Mouse (Mus musculus) heart, postnatal 0 days (tissue): ENCODE measurements around the gene Nt5dc3. TPM values are rescaled to one million over a fixed set of nuclear protein-coding genes. Genes with fewer than 3 reads are reported as not detected.

Experiments
- ATAC-seq: fragments of 200-750 bp; cut with Nextera tagmentation; 2 replicates; pipeline ENCODE4 v1.8.0; 2017; ENCODE audit warnings: low read depth, moderate number of reproducible peaks, moderate library complexity; ENCODE audit not compliant: insufficient read depth
- DNase-seq: peaks from one replicate; pipeline ENCODE4 v3.0.0-alpha.2; 2016; ENCODE audit warnings: low spot score
- H3K27ac ChIP-seq: fragments of 300-500 bp; sonication (generic); 2 replicates; pipeline ENCODE4 v1.5.1; 2014; ENCODE audit warnings: low read depth, mild to moderate bottlenecking
- H3K27me3 ChIP-seq: fragments of 300-500 bp; sonication (generic); 2 replicates; pipeline ENCODE4 v1.6.1; 2014; ENCODE audit warnings: low read length, mixed read lengths; ENCODE audit not compliant: control insufficient read depth, insufficient read depth
- H3K36me3 ChIP-seq: fragments of 300-500 bp; sonication (generic); replicated peaks from 2 replicates; pipeline ENCODE4 v1.6.1; 2014; ENCODE audit warnings: low read length, mixed read lengths; ENCODE audit not compliant: control insufficient read depth, insufficient read depth
- H3K4me1 ChIP-seq: fragments of 300-500 bp; sonication (generic); 2 replicates; pipeline ENCODE4 v1.6.1; 2014; ENCODE audit warnings: antibody characterized with exemption; ENCODE audit not compliant: control insufficient read depth, insufficient read depth
- H3K4me2 ChIP-seq: fragments of 300-500 bp; sonication (generic); 2 replicates; pipeline ENCODE4 v1.6.1; 2014; ENCODE audit warnings: low read depth, mild to moderate bottlenecking, low read length, moderate library complexity
- H3K4me3 ChIP-seq: fragments of 300-500 bp; sonication (generic); 2 replicates; pipeline ENCODE4 v1.5.1; 2014; ENCODE audit warnings: low read depth, low read length
- H3K9ac ChIP-seq: fragments of 300-500 bp; sonication (generic); replicated peaks from 2 replicates; pipeline ENCODE4 v1.6.1; 2014; ENCODE audit warnings: low read depth, low read length, mixed read lengths
- H3K9me3 ChIP-seq: fragments of 300-500 bp; sonication (generic); replicated peaks from 2 replicates; pipeline ENCODE4 v1.6.1; 2016; ENCODE audit warnings: low read length; ENCODE audit not compliant: control insufficient read depth
- CTCF ChIP-seq: IDR thresholded peaks from 2 replicates; pipeline ENCODE4 v1.5.1; 2016; ENCODE audit warnings: antibody characterized with exemption, control low read depth, low read depth
- EP300 ChIP-seq: IDR thresholded peaks from 2 replicates; pipeline ENCODE4 v1.6.1; 2016; ENCODE audit warnings: antibody characterized with exemption, low read depth
- WGBS: fragments of 180-500 bp; shearing (Covaris S2); extraction: QIAGEN DNeasy Blood & Tissue Kit; methylation state at CpG from one replicate; pipeline ENCODE4 v1.1.7; 2014; 5-methylcytosine and 5-hydroxymethylcytosine counted together
- polyA plus RNA-seq: library from polyadenylated mRNA; unstranded; fragments of >200 nt; fragmentation: Nextera tagmentation; extraction: Ambion mirVana; gene quantifications from 2 replicates; pipeline ENCODE4 v1.2.1, GENCODE M21; 2015
- total RNA-seq: library from RNA; depleted of rRNA; stranded (reverse); fragments of >200 nt; gene quantifications from 2 replicates; pipeline ENCODE4 v1.2.3, GENCODE M21; 2014; ENCODE audit warnings: low replicate concordance

The Nt5dc3 gene
- total and polyA plus RNA-seq, 2 experiments from 2014 or later: 4.2 to 22.4 TPM

GRCm38 (mm10) chr10:86744306-86744705, 34.5 kb upstream of the Nt5dc3 start:
- ATAC-seq (no peak), DNase-seq (no peak)
- Histone ChIP-seq H3K36me3 (no peaks in the 10 kb centered on the region), H3K4me2 (no peak overlapping the region), H3K27me3 (no peaks in the 10 kb centered on the region), H3K4me3 (no peak overlapping the region), H3K4me1 (no peaks in the 10 kb centered on the region), H3K9ac (no peak overlapping the region), H3K27ac (no peak overlapping the region), H3K9me3 (no peaks in the 10 kb centered on the region)
- WGBS: 81% methylated on average over 7 of the region's 7 CpGs
- no peak for TF ChIP-seq CTCF
- TF ChIP-seq EP300: no peak

GRCm38 (mm10) chr10:86755816-86756502, 22.8 kb upstream of the Nt5dc3 start:
- no peak overlapping the region for H3K4me3 ChIP-seq
- H3K27ac ChIP-seq: no peak overlapping the region
- H3K9me3 ChIP-seq: no peaks in the 10 kb centered on the region
- no peaks in the 10 kb centered on the region for H3K36me3 ChIP-seq
- 0 out of 2 replicates have a peak, but pooled peaks cover 3% of the 10 kb centered on the region for H3K4me1 ChIP-seq
- no peak overlapping the region for H3K9ac ChIP-seq
- H3K27me3 ChIP-seq: no peaks in the 10 kb centered on the region
- ATAC-seq (no peak), DNase-seq (no peak)
- TF ChIP-seq EP300: no peak
- no peak for TF ChIP-seq CTCF
- no peak overlapping the region for H3K4me2 ChIP-seq
- WGBS: 54% methylated on average over 6 of the region's 6 CpGs

GRCm38 (mm10) chr10:86757724-86758123, 21.1 kb upstream of the Nt5dc3 start:
- H3K9ac ChIP-seq: no peak overlapping the region
- H3K4me3 ChIP-seq: no peak overlapping the region
- no peaks in the 10 kb centered on the region for H3K36me3 ChIP-seq
- DNase-seq: no peak
- no peaks in the 10 kb centered on the region for H3K9me3 ChIP-seq
- no peaks in the 10 kb centered on the region for H3K27me3 ChIP-seq
- 0 out of 2 replicates have a peak, but pooled peaks cover 3% of the 10 kb centered on the region for H3K4me1 ChIP-seq
- ATAC-seq: no peak
- TF ChIP-seq EP300 (no peak), CTCF (no peak)
- H3K27ac ChIP-seq: no peak overlapping the region
- no peak overlapping the region for H3K4me2 ChIP-seq
- WGBS: 92% methylated on average over 1 of the region's 1 CpGs

DNA sequence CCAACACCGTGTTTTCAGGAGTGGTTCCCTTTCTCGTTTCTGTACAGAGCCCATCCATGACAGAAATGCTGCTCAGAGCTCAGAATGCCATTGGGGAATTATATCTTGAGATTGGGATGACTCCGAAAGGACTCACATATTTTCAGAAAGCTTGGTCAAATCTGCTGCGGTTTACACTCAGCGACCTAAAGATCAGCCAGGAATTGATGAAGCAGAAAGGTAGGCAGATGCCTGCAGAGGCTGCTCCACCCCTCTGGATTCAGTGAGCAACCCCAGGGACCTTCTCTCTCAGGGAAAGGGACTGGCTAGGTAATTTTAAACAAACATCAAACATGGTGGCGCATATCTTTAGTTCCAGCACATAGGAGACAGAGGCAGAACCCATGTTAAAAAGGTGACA, 20.6 kb upstream of the Nt5dc3 start:
- ATAC-seq (no peak), DNase-seq (no peak)
- no peak overlapping the region for H3K4me3 ChIP-seq
- H3K4me1 ChIP-seq: 0 out of 2 replicates have a peak, but pooled peaks cover 3% of the 10 kb centered on the region
- no peak overlapping the region for H3K9ac ChIP-seq
- WGBS: 86% methylated on average over 6 of the region's 6 CpGs
- no peak for TF ChIP-seq EP300
- TF ChIP-seq CTCF: no peak
- no peak overlapping the region for H3K4me2 ChIP-seq
- no peak overlapping the region for H3K27ac ChIP-seq
- no peaks in the 10 kb centered on the region for H3K27me3 ChIP-seq
- H3K9me3 ChIP-seq: no peaks in the 10 kb centered on the region
- H3K36me3 ChIP-seq: no peaks in the 10 kb centered on the region

- H3K27ac ChIP-seq: no peak overlapping the region
- H3K4me2 ChIP-seq: no peak overlapping the region
- no peaks in the 10 kb centered on the region for H3K27me3 ChIP-seq
- ATAC-seq (no peak), DNase-seq (no peak)
- TF ChIP-seq EP300 (no peak), CTCF (no peak)
- H3K9me3 ChIP-seq: no peaks in the 10 kb centered on the region
- no peak overlapping the region for H3K4me3 ChIP-seq
- no peaks in the 10 kb centered on the region for H3K36me3 ChIP-seq
- H3K9ac ChIP-seq: no peak overlapping the region
- H3K4me1 ChIP-seq: 0 out of 2 replicates have a peak, but pooled peaks cover 2% of the 10 kb centered on the region
- 82% methylated on average over 1 of the region's 1 CpGs for WGBS
Observed at GRCm38 (mm10) chr10:86761236-86761635, 17.6 kb upstream of the Nt5dc3 start.
